Mouse (Mus musculus) MEL (cell line): ENCODE measurements around the gene Tiprl. TPM values are rescaled to one million over a fixed set of nuclear protein-coding genes. Genes with fewer than 3 reads are reported as not detected.
A peak's percentile ranks its signal among the peaks of the same experiment; 100 is the strongest.

Experiments
- DNase-seq: peaks from one replicate; pipeline ENCODE4 v3.0.0; 2011; ENCODE audit warnings: low read depth, low spot score
- H3K27ac ChIP-seq: 2 replicates; pipeline ENCODE4 v1.5.1; 2012; ENCODE audit warnings: low read depth, mild to moderate bottlenecking, control low read depth, low read length, moderate library complexity; ENCODE audit not compliant: control insufficient read depth
- H3K27me3 ChIP-seq, 2 experiments: fragments of 150-350 bp in 1 of 2; sonication (generic) in 1 of 2; 2 replicates each; pipeline ENCODE4 v1.6.1; 2012; ENCODE audit warnings: low read length in 2 of 2, mild to moderate bottlenecking in 2 of 2, improper control_type of control experiment in 1 of 2, moderate library complexity in 1 of 2; ENCODE audit not compliant: insufficient read depth in 2 of 2, control insufficient read depth in 1 of 2
- H3K36me3 ChIP-seq, 2 experiments: 2 replicates each; pipeline ENCODE4 v1.6.1; 2012 to 2014; ENCODE audit warnings: low read length in 2 of 2, improper control_type of control experiment in 1 of 2, inconsistent platforms in 1 of 2, mild to moderate bottlenecking in 1 of 2; ENCODE audit not compliant: insufficient read depth in 2 of 2, control insufficient read depth in 1 of 2
- H3K4me1 ChIP-seq, 2 experiments: fragments of 150-350 bp in 1 of 2; sonication (generic) in 1 of 2; 2 replicates each; pipeline ENCODE4 v1.6.1; 2012; ENCODE audit warnings: low read length in 2 of 2, improper control_type of control experiment in 1 of 2, mild to moderate bottlenecking in 1 of 2; ENCODE audit not compliant: insufficient read depth in 2 of 2, control insufficient read depth in 1 of 2
- H3K4me3 ChIP-seq, 2 experiments: fragments of 150-350 bp in 1 of 2; sonication (generic) in 1 of 2; 2 replicates each; pipeline ENCODE4 v1.5.1; 2012; ENCODE audit warnings: low read depth in 2 of 2, low read length in 2 of 2, mild to moderate bottlenecking in 2 of 2, moderate library complexity in 2 of 2, control low read depth in 1 of 2, improper control_type of control experiment in 1 of 2; ENCODE audit not compliant: control insufficient read depth in 1 of 2, insufficient read depth in 1 of 2
- H3K79me2 ChIP-seq: 2 replicates; pipeline ENCODE4 v1.6.1; 2012; ENCODE audit warnings: mild to moderate bottlenecking, low read length, moderate library complexity; ENCODE audit not compliant: control insufficient read depth, poor library complexity, insufficient read depth
- H3K9ac ChIP-seq: 2 replicates; pipeline ENCODE4 v1.6.1; 2012; ENCODE audit warnings: low read depth, mild to moderate bottlenecking, control low read depth, low read length, moderate library complexity; ENCODE audit not compliant: control insufficient read depth, poor library complexity, severe bottlenecking
- H3K9me3 ChIP-seq: fragments of 150-350 bp; sonication (generic); replicated peaks from 2 replicates; pipeline ENCODE4 v1.6.1; 2012; ENCODE audit warnings: mild to moderate bottlenecking, low read length, improper control_type of control experiment, moderate library complexity; ENCODE audit not compliant: insufficient read depth
- BHLHE40 ChIP-seq: IDR thresholded peaks from 2 replicates; pipeline ENCODE4 v1.6.1; 2012; ENCODE audit warnings: low read depth, mild to moderate bottlenecking, inconsistent platforms, low read length, improper control_type of control experiment, borderline replicate concordance
- CHD1 ChIP-seq: IDR thresholded peaks from 2 replicates; pipeline ENCODE4 v1.6.1; 2012; ENCODE audit warnings: low read depth, mild to moderate bottlenecking, inconsistent platforms, low read length, improper control_type of control experiment
- CHD2 ChIP-seq: IDR thresholded peaks from 2 replicates; pipeline ENCODE4 v1.6.1; 2011; ENCODE audit warnings: low read length, improper control_type of control experiment
- CTCF ChIP-seq, 3 experiments: IDR thresholded peaks in 2 of 3; conservative IDR thresholded peaks in 1 of 3; 2 replicates each; pipeline ENCODE4 v1.5.1; 2011 to 2012; ENCODE audit warnings: low read length in 3 of 3, low read depth in 2 of 3, mild to moderate bottlenecking in 2 of 3, improper control_type of control experiment in 1 of 3, inconsistent platforms in 1 of 3, mixed read lengths in 1 of 3, moderate library complexity in 1 of 3; ENCODE audit not compliant: control insufficient read depth in 1 of 3, insufficient read depth in 1 of 3, poor library complexity in 1 of 3, severe bottlenecking in 1 of 3
- ELF1 ChIP-seq: IDR thresholded peaks from 2 replicates; pipeline ENCODE4 v1.6.1; 2014; ENCODE audit warnings: low read depth, mild to moderate bottlenecking, inconsistent platforms, low read length, improper control_type of control experiment, moderate library complexity
- EP300 ChIP-seq, 2 experiments: IDR thresholded peaks; 2 replicates each; pipeline ENCODE4 v1.6.1; 2011; ENCODE audit warnings: improper control_type of control experiment in 2 of 2, low read length in 2 of 2, low read depth in 1 of 2, mild to moderate bottlenecking in 1 of 2
- ETS1 ChIP-seq: IDR thresholded peaks from 2 replicates; pipeline ENCODE4 v1.6.1; 2012; ENCODE audit warnings: low read depth, mild to moderate bottlenecking, inconsistent platforms, low read length, improper control_type of control experiment, moderate library complexity
- GABPA ChIP-seq: IDR thresholded peaks from 2 replicates; pipeline ENCODE4 v1.6.1; 2012; ENCODE audit warnings: low read depth, mild to moderate bottlenecking, inconsistent platforms, low read length, improper control_type of control experiment, moderate library complexity
- GATA1 ChIP-seq: IDR thresholded peaks from 2 replicates; pipeline ENCODE4 v1.6.1; 2011; ENCODE audit warnings: low read depth, low read length, improper control_type of control experiment
- HCFC1 ChIP-seq: IDR thresholded peaks from 2 replicates; pipeline ENCODE4 v1.6.1; 2012; ENCODE audit warnings: low read depth, mild to moderate bottlenecking, inconsistent platforms, low read length, improper control_type of control experiment, moderate library complexity
- JUND ChIP-seq: IDR thresholded peaks from 2 replicates; pipeline ENCODE4 v1.6.1; 2011; ENCODE audit warnings: low read depth, mild to moderate bottlenecking, improper control_type of control experiment, low read length
- KAT2A ChIP-seq: conservative IDR thresholded peaks from 2 replicates; pipeline ENCODE4 v1.6.1; 2012; ENCODE audit warnings: low read depth, low read length, improper control_type of control experiment, inconsistent platforms
- MAFK ChIP-seq: IDR thresholded peaks from 2 replicates; pipeline ENCODE4 v1.6.1; 2011; ENCODE audit warnings: low read depth, mild to moderate bottlenecking, low read length, improper control_type of control experiment, borderline replicate concordance
- MAX ChIP-seq: IDR thresholded peaks from 2 replicates; pipeline ENCODE4 v1.6.1; 2011; ENCODE audit warnings: low read length, improper control_type of control experiment
- MAZ ChIP-seq: IDR thresholded peaks from 2 replicates; pipeline ENCODE4 v1.6.1; 2012; ENCODE audit warnings: low read depth, mild to moderate bottlenecking, inconsistent platforms, low read length, improper control_type of control experiment
- MEF2A ChIP-seq: IDR thresholded peaks from 2 replicates; pipeline ENCODE4 v1.6.1; 2014; ENCODE audit warnings: low read depth, mild to moderate bottlenecking, inconsistent platforms, low read length, improper control_type of control experiment; ENCODE audit not compliant: poor library complexity, insufficient replicate concordance, severe bottlenecking; ENCODE audit errors: extremely low read depth
- MXI1 ChIP-seq: IDR thresholded peaks from 2 replicates; pipeline ENCODE4 v1.6.1; 2011; ENCODE audit warnings: mild to moderate bottlenecking, low read depth, low read length, improper control_type of control experiment
- MYB ChIP-seq: IDR thresholded peaks from 2 replicates; pipeline ENCODE4 v1.6.1; 2011; ENCODE audit warnings: mild to moderate bottlenecking, low read depth, low read length, improper control_type of control experiment
- MYC ChIP-seq: IDR thresholded peaks from 2 replicates; pipeline ENCODE4 v1.6.1; 2011; ENCODE audit warnings: low read depth, mild to moderate bottlenecking, low read length, improper control_type of control experiment, moderate library complexity
- NELFE ChIP-seq: IDR thresholded peaks from 2 replicates; pipeline ENCODE4 v1.6.1; 2011; ENCODE audit warnings: low read depth, low read length, improper control_type of control experiment
- POLR2A ChIP-seq, 2 experiments: IDR thresholded peaks; 2 replicates each; pipeline ENCODE4 v1.6.1; 2011 to 2012; ENCODE audit warnings: low read length in 2 of 2, mild to moderate bottlenecking in 2 of 2, control low read depth in 1 of 2, improper control_type of control experiment in 1 of 2, low read depth in 1 of 2, moderate library complexity in 1 of 2; ENCODE audit not compliant: control insufficient read depth in 1 of 2, insufficient read depth in 1 of 2, poor library complexity in 1 of 2
- RCOR1 ChIP-seq: IDR thresholded peaks from 2 replicates; pipeline ENCODE4 v1.6.1; 2012; ENCODE audit warnings: low read depth, mild to moderate bottlenecking, inconsistent platforms, low read length, improper control_type of control experiment
- SIN3A ChIP-seq: IDR thresholded peaks from 2 replicates; pipeline ENCODE4 v1.6.1; 2012; ENCODE audit warnings: low read length, improper control_type of control experiment, inconsistent platforms
- TAL1 ChIP-seq: IDR thresholded peaks from 2 replicates; pipeline ENCODE4 v1.6.1; 2012; ENCODE audit warnings: mild to moderate bottlenecking, inconsistent platforms, low read length, moderate library complexity, mixed read lengths
- TCF12 ChIP-seq: IDR thresholded peaks from 2 replicates; pipeline ENCODE4 v1.6.1; 2014; ENCODE audit warnings: low read depth, mild to moderate bottlenecking, inconsistent platforms, low read length, improper control_type of control experiment, moderate library complexity
- UBTF ChIP-seq: IDR thresholded peaks from 2 replicates; pipeline ENCODE4 v1.6.1; 2012; ENCODE audit warnings: low read depth, mild to moderate bottlenecking, inconsistent platforms, low read length, improper control_type of control experiment, moderate library complexity, borderline replicate concordance; ENCODE audit not compliant: insufficient read depth
- USF1 ChIP-seq: IDR thresholded peaks from 2 replicates; pipeline ENCODE4 v1.6.1; 2014; ENCODE audit warnings: low read depth, mild to moderate bottlenecking, inconsistent platforms, low read length, improper control_type of control experiment, moderate library complexity
- USF2 ChIP-seq, 2 experiments: IDR thresholded peaks; 2 replicates each; pipeline ENCODE4 v1.6.1; 2011 to 2012; ENCODE audit warnings: improper control_type of control experiment in 2 of 2, low read length in 2 of 2, borderline replicate concordance in 1 of 2, inconsistent platforms in 1 of 2, low read depth in 1 of 2, mild to moderate bottlenecking in 1 of 2; ENCODE audit not compliant: insufficient read depth in 1 of 2
- ZC3H11A ChIP-seq: IDR thresholded peaks from 2 replicates; pipeline ENCODE4 v1.6.1; 2012; ENCODE audit warnings: low read depth, mild to moderate bottlenecking, inconsistent platforms, low read length, improper control_type of control experiment
- polyA plus RNA-seq, 2 experiments: library from polyadenylated mRNA; stranded (reverse) in 1 of 2; unstranded in 1 of 2; fragments of >175 nt in 1 of 2; fragments of >200 nt in 1 of 2; gene quantifications; 2 replicates each; pipeline versions ENCODE4 v1.2.1 to v1.2.4; 2012; ENCODE audit warnings: low replicate concordance in 2 of 2, low read depth in 1 of 2; ENCODE audit not compliant: insufficient read length in 2 of 2, insufficient read depth in 1 of 2, missing spikeins in 1 of 2
- total RNA-seq: library from RNA; depleted of rRNA; stranded (reverse); fragments of 300-350 nt; gene quantifications from 2 replicates; pipeline ENCODE4 v1.2.3, GENCODE M21; 2012

Gene Tiprl
- total and polyA plus RNA-seq, 3 experiments: 50.6 to 293 (median 51.4) TPM

GRCm38 (mm10) chr1:165217023-165217589 lies 19.7 kb downstream of the Tiprl start:
- Histone ChIP-seq H3K9ac (no peak overlapping the region), H3K4me1 (peaks cover 10 to 18% of the 10 kb centered on the region in 2 experiments), H3K36me3 (peaks cover 19 to 25% of the 10 kb centered on the region in 2 experiments), H3K4me3 (no peak overlapping the region), H3K27me3 (no peaks in the 10 kb centered on the region), H3K27ac (peak overlapping the region; percentile 47), H3K79me2 (no peaks in the 10 kb centered on the region), H3K9me3 (no peaks in the 10 kb centered on the region)
- peak; percentile 71 for DNase-seq
- 0 out of 2 replicates have a peak, but pooled peaks have one; percentile 38 for TF ChIP-seq SIN3A
- peak in 1 of 2 experiments; percentile 29; a peak in 2 of 4 replicates for TF ChIP-seq EP300 (IDR thresholded peaks at IDR 0.05; ENCODE audit: low read depth in 1 of 2, low read length in 2 of 2)
- TF ChIP-seq BHLHE40: no peak
- peak; percentile 60; the same call in 1 of the 2 replicates for TF ChIP-seq TCF12
- no peak for TF ChIP-seq MXI1
- no peak for TF ChIP-seq UBTF
- peak; percentile 66 for TF ChIP-seq ETS1
- no peak for TF ChIP-seq CHD2
- no peak for TF ChIP-seq KAT2A
- TF ChIP-seq CTCF (IDR thresholded peaks at IDR 0.05 in 2 of 3, conservative IDR thresholded peaks at IDR 0.05 in 1 of 3; ENCODE audit: control insufficient read depth in 1 of 3, insufficient read depth in 1 of 3, low read depth in 2 of 3, low read length in 3 of 3, poor library complexity in 1 of 3, severe bottlenecking in 1 of 3): no peak
- peak; percentile 67 for TF ChIP-seq TAL1
- no peak for TF ChIP-seq HCFC1
- TF ChIP-seq GATA1: peak; percentile 20; the same call in 1 of the 2 replicates

GRCm38 (mm10) chr1:165215831-165216230 lies 21.0 kb downstream of the Tiprl start:
- no peak overlapping the region for H3K4me3 ChIP-seq
- no peaks in the 10 kb centered on the region for H3K27me3 ChIP-seq
- DNase-seq: peak; percentile 85
- H3K36me3 ChIP-seq: peaks cover 19 to 25% of the 10 kb centered on the region in 2 experiments
- H3K4me1 ChIP-seq: peaks cover 10 to 18% of the 10 kb centered on the region in 2 experiments
- no peaks in the 10 kb centered on the region for H3K9me3 ChIP-seq
- H3K27ac ChIP-seq: peak overlapping the region; percentile 60
- no peaks in the 10 kb centered on the region for H3K79me2 ChIP-seq
- no peak overlapping the region for H3K9ac ChIP-seq
- TF ChIP-seq MAZ: no peak
- TF ChIP-seq GABPA: no peak
- no peak for TF ChIP-seq ZC3H11A
- peak; percentile 51 for TF ChIP-seq TAL1
- no peak for TF ChIP-seq KAT2A
- TF ChIP-seq MYC: 0 out of 2 replicates have a peak, but pooled peaks have one; percentile 54
- peak; percentile 61 for TF ChIP-seq ELF1
- TF ChIP-seq USF1: no peak
- no peak for TF ChIP-seq NELFE
- no peak for TF ChIP-seq CHD1
- peak; percentile 72; the same call in 1 of the 2 replicates for TF ChIP-seq MXI1
- TF ChIP-seq MYB: peak; percentile 69
- peak; percentile 60; the same call in 1 of the 2 replicates for TF ChIP-seq MAX
- no peak for TF ChIP-seq POLR2A (IDR thresholded peaks at IDR 0.05; ENCODE audit: control insufficient read depth in 1 of 2, insufficient read depth in 1 of 2, low read depth in 1 of 2, low read length in 2 of 2, poor library complexity in 1 of 2)
- no peak for TF ChIP-seq JUND
- TF ChIP-seq RCOR1: 0 out of 2 replicates have a peak, but pooled peaks have one; percentile 43
- no peak for TF ChIP-seq USF2 (IDR thresholded peaks at IDR 0.05; ENCODE audit: borderline replicate concordance in 1 of 2, insufficient read depth in 1 of 2, low read depth in 1 of 2, low read length in 2 of 2)
- TF ChIP-seq MEF2A: no peak
- TF ChIP-seq SIN3A: peak; percentile 94
- TF ChIP-seq UBTF: no peak
- no peak for TF ChIP-seq MAFK
- no peak for TF ChIP-seq BHLHE40
- peak; percentile 79 to 81 for TF ChIP-seq EP300 (IDR thresholded peaks at IDR 0.05; ENCODE audit: low read depth in 1 of 2, low read length in 2 of 2)
- TF ChIP-seq GATA1: peak; percentile 70; the same call in 1 of the 2 replicates
- TF ChIP-seq TCF12: peak; percentile 31; the same call in 1 of the 2 replicates
